Mouse (Mus musculus) myocyte (in vitro differentiated cells): ENCODE data around the gene Klk1b4. TPM values are rescaled to one million over a fixed set of nuclear protein-coding genes. Genes with fewer than 3 reads are reported as not detected.
"Not testable (repeated sequence)": the region's sequence is repeated elsewhere in the genome, so short reads cannot be mapped to it uniquely, and the experiment has no call there.

Source experiments
- H3K27me3 ChIP-seq: one replicate; pipeline ENCODE4 v1.6.1; 2011; ENCODE audit not compliant: control insufficient read depth, insufficient read depth, insufficient read length
- H3K36me3 ChIP-seq: one replicate; pipeline ENCODE4 v1.6.1; 2011; ENCODE audit not compliant: control insufficient read depth, insufficient read depth
- H3K4me2 ChIP-seq: one replicate; pipeline ENCODE4 v1.6.1; 2011; ENCODE audit warnings: low read depth, control low read depth
- H3K4me3 ChIP-seq: one replicate; pipeline ENCODE4 v1.5.1; 2011; ENCODE audit warnings: mild to moderate bottlenecking, control low read depth, moderate library complexity
- H3K79me2 ChIP-seq: one replicate; pipeline ENCODE4 v1.6.1; 2011; ENCODE audit not compliant: control insufficient read depth, insufficient read depth
- H3ac ChIP-seq: one replicate; pipeline ENCODE4 v1.6.1; 2011; ENCODE audit not compliant: control insufficient read depth, insufficient read length
- CEBPB ChIP-seq: IDR thresholded peaks from 2 replicates; pipeline ENCODE4 v1.6.1; 2011; ENCODE audit warnings: mild to moderate bottlenecking, moderate library complexity; ENCODE audit not compliant: poor library complexity, insufficient read depth, severe bottlenecking
- E2F4 ChIP-seq: IDR thresholded peaks from one replicate; pipeline ENCODE4 v1.6.1; 2011; ENCODE audit warnings: mild to moderate bottlenecking, control low read depth, moderate library complexity; ENCODE audit not compliant: insufficient read depth
- MAX ChIP-seq: IDR thresholded peaks from one replicate; pipeline ENCODE4 v1.6.1; 2011; ENCODE audit warnings: low read depth, mild to moderate bottlenecking, control low read depth
- MYOD1 ChIP-seq, 3 experiments: IDR thresholded peaks; one replicate each; pipeline ENCODE4 v1.6.1; 2011; ENCODE audit warnings: control low read depth in 2 of 3, low read depth in 2 of 3, mild to moderate bottlenecking in 2 of 3, moderate library complexity in 1 of 3; ENCODE audit not compliant: insufficient read length in 2 of 3, control insufficient read depth in 1 of 3
- MYOG ChIP-seq, 3 experiments: IDR thresholded peaks; one replicate each; pipeline ENCODE4 v1.6.1; 2011; ENCODE audit warnings: control low read depth in 2 of 3, low read depth in 2 of 3, mild to moderate bottlenecking in 2 of 3; ENCODE audit not compliant: insufficient read length in 2 of 3, control insufficient read depth in 1 of 3, insufficient read depth in 1 of 3
- POLR2A ChIP-seq: IDR thresholded peaks from one replicate; pipeline ENCODE4 v1.6.1; 2011; ENCODE audit warnings: low read depth, mild to moderate bottlenecking, control low read depth, moderate library complexity; ENCODE audit not compliant: insufficient read length
- POLR2AphosphoS2 ChIP-seq: IDR thresholded peaks from one replicate; pipeline ENCODE4 v1.6.1; 2011; ENCODE audit warnings: low read depth, control low read depth; ENCODE audit not compliant: insufficient read length
- REST ChIP-seq: IDR thresholded peaks from one replicate; pipeline ENCODE4 v1.6.1; 2011; ENCODE audit warnings: mild to moderate bottlenecking, control low read depth, moderate library complexity; ENCODE audit not compliant: insufficient read depth, insufficient read length
- SRF ChIP-seq: IDR thresholded peaks from one replicate; pipeline ENCODE4 v1.6.1; 2011; ENCODE audit warnings: low read depth; ENCODE audit not compliant: control insufficient read depth, insufficient read length
- TCF12 ChIP-seq: IDR thresholded peaks from one replicate; pipeline ENCODE4 v1.6.1; 2011; ENCODE audit warnings: mild to moderate bottlenecking, control low read depth; ENCODE audit not compliant: poor library complexity, insufficient read depth, severe bottlenecking
- TCF3 ChIP-seq: IDR thresholded peaks from one replicate; pipeline ENCODE4 v1.6.1; 2011; ENCODE audit warnings: low read depth, control low read depth; ENCODE audit not compliant: insufficient read length
- USF1 ChIP-seq: IDR thresholded peaks from one replicate; pipeline ENCODE4 v1.6.1; 2011; ENCODE audit warnings: low read depth, mild to moderate bottlenecking, control low read depth, moderate library complexity
- polyA plus RNA-seq: library from polyadenylated mRNA; unstranded; fragments of >200 nt; fragmentation: generic; extraction: Trizol; gene quantifications from one replicate; pipeline ENCODE4 v1.2.1, GENCODE M21; 2012; ENCODE audit warnings: missing spikeins

Klk1b4 gene
- polyA plus RNA-seq, result not detected

DNA sequence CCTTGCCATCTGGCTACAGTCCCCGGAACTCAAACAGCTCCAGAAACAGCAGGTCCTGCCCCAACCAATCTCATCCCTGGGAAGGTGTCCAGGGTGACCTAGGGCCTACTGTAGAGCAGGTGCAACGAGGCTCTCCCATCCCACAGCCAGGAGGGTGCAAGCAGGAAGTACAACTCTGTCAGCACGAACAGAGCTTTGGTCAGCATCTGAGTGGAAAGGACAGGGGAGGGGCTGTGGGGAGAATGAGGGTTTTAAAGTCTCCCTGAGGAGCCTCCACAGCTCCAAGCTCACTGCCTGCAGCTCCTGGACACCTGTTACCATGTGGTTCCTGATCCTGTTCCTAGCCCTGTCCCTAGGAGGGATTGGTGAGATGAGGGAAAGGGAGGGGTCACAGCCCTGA lies at the start of gene Klk1b4:
Gene Klk1b4 (plus strand): TSS at position 301 of the 400 bp plus-strand sequence.
- not testable (repeated sequence) for H3ac ChIP-seq, H3K79me2 ChIP-seq, H3K27me3 ChIP-seq, H3K36me3 ChIP-seq, H3K4me2 ChIP-seq, H3K4me3 ChIP-seq

DNA sequence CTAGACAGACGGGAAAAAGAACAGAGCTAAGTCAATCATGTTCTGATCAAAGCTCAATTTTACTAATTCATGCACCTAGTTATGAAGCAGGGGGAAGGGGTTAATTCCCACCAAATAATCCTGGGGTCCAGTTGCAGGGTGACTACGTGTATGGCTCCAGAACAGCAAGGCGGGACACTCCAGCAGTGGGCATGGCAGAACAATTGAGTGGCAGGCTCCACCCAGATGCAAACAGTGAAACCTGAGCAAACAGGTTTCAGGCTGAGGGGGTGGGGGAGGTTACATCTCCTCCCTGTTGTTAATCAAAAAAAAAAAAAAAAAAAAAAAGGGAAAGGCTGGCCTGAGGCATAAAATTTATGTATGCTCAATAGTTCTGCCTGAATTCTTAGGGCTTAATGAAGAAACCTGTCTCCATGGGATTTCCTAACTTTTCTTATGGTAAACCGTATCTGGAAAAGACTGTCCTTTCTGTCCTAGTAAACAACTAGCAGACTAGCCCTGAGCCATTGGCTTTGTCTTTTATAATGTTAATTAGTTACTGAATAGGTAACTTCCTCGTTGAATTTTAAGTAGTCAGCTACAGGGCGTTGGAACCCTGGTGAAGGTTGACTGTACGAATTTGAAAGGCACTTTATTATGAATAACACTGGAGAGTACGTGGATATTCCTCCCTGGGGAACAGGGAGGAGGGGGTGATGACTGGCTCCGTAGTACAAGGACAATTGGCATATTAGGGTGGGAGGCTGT lies 27.8 kb upstream of the Klk1b4 start:
- Histone ChIP-seq H3K27me3 (no peaks in the 10 kb centered on the region), H3K4me3 (no peak overlapping the region), H3ac (no peak overlapping the region), H3K4me2 (no peak overlapping the region), H3K79me2 (no peaks in the 10 kb centered on the region), H3K36me3 (no peaks in the 10 kb centered on the region)
- TF ChIP-seq MYOG (IDR thresholded peaks at IDR 0.05; ENCODE audit: control insufficient read depth in 1 of 3, insufficient read depth in 1 of 3, insufficient read length in 2 of 3, low read depth in 2 of 3) (no peak), CEBPB (no peak), POLR2AphosphoS2 (no peak), REST (no peak), TCF12 (no peak), E2F4 (no peak), SRF (no peak), POLR2A (no peak), USF1 (no peak), MYOD1 (IDR thresholded peaks at IDR 0.05; ENCODE audit: control insufficient read depth in 1 of 3, insufficient read length in 2 of 3, low read depth in 2 of 3) (no peak), MAX (no peak), TCF3 (no peak)

DNA sequence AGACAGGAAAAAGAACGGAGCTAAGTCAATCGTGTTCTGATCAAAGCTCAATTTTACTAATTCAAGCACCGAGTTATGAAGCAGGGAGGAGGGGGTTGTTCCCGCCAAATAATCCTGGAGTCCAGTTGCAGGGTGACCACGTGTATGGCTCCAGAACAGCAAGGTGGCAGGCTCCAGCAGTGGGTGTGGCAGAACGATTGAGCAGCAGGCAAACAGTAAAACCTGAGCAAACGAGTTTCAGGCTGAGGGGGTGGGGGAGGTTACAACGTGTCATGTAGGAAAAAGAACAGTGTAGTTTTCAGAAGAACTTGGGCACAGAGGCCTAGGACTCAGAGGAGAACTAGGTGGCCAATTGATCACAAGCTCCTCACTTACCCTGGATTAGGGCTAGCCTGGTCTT lies 20.7 kb upstream of the Klk1b4 start:
- not testable (repeated sequence) for H3K27me3 ChIP-seq, H3K36me3 ChIP-seq, H3K4me3 ChIP-seq, H3ac ChIP-seq, H3K4me2 ChIP-seq, H3K79me2 ChIP-seq

DNA sequence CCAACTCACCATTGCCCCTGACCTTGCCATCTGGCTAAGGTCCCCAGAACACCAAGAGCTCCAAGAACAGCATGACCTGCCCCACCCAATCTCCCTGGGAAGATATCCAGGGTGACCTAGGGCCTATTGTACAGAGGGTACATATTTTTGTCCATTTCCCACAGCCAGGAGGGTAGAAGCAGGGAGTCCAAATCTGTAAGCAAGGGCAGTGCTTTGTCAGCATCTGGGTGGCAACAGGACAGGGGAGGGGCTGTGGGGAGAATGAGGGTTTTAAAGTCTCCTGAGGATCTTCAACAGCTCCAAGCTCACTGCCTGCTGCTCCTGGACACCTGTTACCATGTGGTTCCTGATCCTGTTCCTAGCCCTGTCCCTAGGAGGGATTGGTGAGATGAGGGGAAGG lies 19.3 kb upstream of the Klk1b4 start, which contains the start of gene Klk1b24:
Gene Klk1b24 (plus strand): TSS at position 301 of the 400 bp plus-strand sequence.
- H3K4me3 ChIP-seq, H3K27me3 ChIP-seq, H3K4me2 ChIP-seq, H3K36me3 ChIP-seq, H3K79me2 ChIP-seq, H3ac ChIP-seq: not testable (repeated sequence)

DNA sequence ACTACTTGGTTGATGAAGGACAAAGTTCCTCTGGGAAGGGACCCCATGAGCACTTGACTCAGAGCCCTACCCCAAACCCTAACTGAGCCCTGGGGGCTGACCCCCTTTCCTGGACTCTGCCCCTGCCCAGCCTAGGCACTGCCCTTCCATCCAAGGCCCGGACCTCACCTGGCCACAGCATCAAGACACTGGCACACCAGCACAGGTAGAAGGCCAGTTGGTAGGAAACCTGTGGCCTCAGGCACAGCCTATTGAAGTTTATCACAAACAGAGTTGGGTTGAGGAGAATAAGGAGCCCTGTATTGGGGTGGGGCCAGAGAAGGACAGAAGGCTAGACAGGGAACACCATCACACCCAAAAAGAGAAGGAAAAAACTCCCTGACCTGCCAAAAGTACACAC lies 13.8 kb upstream of the Klk1b4 start:
- H3K4me2 ChIP-seq, H3K4me3 ChIP-seq, H3K79me2 ChIP-seq, H3K36me3 ChIP-seq, H3ac ChIP-seq, H3K27me3 ChIP-seq: not testable (repeated sequence)

DNA sequence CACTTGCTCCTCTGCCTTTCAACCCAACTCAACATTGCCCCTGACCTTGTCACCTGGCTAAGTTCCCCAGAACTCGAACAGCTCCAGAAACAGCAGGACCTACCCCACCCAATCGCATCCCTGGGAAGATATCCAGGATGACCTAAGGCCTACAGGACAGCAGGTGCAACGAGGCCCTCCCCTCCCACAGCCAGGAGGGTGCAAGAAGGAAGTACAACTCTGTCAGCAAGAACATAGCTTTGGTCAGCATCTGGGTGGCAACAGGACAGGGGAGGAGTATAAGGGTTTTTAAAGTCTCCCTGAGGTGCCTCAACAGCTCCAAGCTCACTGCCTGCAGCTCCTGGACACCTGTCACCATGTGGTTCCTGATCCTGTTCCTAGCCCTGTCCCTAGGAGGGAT lies 9.3 kb upstream of the Klk1b4 start, which contains the start of gene Klk1b3:
Gene Klk1b3 (plus strand): TSS at position 301 of the 400 bp plus-strand sequence.
- H3K4me3 ChIP-seq, result no peak within 1 kb of the TSS
- TF ChIP-seq SRF, result no peak
- no peak within 1 kb of the TSS for H3K4me2 ChIP-seq
- H3K36me3 ChIP-seq, result no peaks in the 10 kb centered on the region
- no peaks in the 10 kb centered on the region for H3K79me2 ChIP-seq
- no peak within 1 kb of the TSS for H3ac ChIP-seq
- no peaks in the 10 kb centered on the region for H3K27me3 ChIP-seq

DNA sequence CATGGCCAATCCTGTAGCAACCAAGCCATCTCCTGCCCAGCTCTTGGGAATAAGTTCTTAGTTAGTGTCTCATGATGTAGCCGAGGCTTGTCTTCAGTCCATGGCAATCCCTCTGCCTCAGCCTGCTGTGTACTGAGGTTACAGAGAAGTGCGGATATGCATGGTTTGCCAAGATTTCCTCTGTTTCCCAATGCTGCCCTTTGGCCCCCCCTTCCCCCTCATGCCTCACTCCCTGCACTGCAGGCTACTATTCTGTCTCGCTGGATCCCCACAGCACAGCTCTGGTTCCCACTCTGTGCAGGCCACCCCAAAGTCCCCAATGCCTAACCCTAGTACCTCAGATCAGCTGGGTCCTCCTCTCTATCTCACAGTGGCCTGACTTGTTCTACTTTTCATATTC lies 1.1 kb downstream of the Klk1b4 start:
- no peaks in the 10 kb centered on the region for H3K27me3 ChIP-seq
- no peak overlapping the region for H3K4me2 ChIP-seq
- no peak overlapping the region for H3ac ChIP-seq
- no peaks in the 10 kb centered on the region for H3K36me3 ChIP-seq
- H3K79me2 ChIP-seq, result no peaks in the 10 kb centered on the region
- H3K4me3 ChIP-seq, result no peak overlapping the region
- TF ChIP-seq SRF, result no peak
- TF ChIP-seq POLR2A, result no peak
- TF ChIP-seq MYOG (IDR thresholded peaks at IDR 0.05; ENCODE audit: control insufficient read depth in 1 of 3, insufficient read depth in 1 of 3, insufficient read length in 2 of 3, low read depth in 2 of 3), result no peak
- TF ChIP-seq TCF12, result no peak
- TF ChIP-seq TCF3, result no peak
- TF ChIP-seq E2F4, result no peak
- TF ChIP-seq CEBPB, result no peak
